Mouse (Mus musculus) spleen, adult 18-20 months (tissue): ENCODE results near the gene Trp53bp2.
A peak's percentile ranks its signal among the peaks of the same experiment; 100 is the strongest.

Experiments
- DNase-seq, 2 experiments: peaks; one replicate each; pipeline ENCODE4 v3.0.0; 2022; ENCODE audit warnings: mixed read lengths in 2 of 2

Trp53bp2 gene

DNA sequence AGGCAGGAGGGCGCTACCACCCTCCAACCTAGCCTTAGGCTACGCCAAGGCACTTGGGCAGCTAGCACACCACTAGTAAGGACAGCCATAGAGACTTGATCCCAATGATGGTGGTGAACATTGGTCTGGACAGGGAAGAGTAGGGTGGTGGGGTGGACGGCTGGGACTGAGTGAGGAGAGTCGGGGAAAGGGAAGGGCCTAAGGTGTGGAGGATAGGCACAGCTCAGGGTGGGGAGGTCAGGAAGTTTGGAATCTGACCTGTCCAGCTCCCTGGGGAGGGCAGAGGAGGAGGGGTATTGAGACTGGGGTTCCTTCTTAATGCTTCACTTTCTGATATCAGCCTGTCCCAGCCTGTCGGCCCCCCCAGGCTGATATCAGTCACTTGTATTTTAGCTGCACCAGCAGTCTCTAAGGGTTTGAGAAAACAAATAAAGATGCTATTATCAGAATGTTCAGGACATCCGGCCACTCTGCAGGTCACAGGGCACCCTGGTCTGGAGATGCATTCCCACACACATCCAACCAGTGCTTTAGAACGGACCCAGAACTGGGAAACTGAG is 93.6 kb downstream of the Trp53bp2 start:
- no peak for DNase-seq

DNA sequence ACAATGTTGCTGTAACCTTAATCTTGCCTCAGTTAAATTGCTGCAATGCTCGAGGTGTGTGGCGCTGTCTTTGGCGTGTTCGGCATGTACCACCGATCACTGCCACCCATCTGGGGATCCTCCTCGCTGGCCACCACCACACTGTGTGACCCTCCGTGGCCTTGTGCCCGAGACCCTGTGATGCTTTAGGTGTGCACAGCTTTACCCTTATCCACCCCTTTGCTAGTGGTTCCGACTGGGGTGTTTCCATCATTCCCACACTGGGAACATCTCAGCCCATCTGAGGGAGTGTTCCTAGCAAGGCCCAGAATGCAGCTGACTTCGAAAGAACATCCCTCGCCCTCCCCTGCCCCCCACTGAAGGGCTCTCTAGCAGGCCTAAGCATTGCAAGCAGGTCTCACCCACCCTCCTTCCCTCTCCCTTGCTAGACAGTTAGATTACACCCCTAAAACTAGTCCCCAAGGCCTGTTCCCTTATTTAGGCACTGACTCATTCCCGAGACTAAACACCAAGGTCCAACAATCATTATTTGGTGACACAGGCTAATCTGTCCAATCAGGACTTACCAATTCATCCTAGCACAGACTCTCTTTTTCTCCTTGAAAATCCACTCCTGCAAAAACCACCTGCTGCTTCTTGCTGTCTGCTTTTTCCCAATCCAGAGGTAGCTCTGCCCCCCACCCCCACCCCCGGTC is 94.4 kb downstream of the Trp53bp2 start:
- DNase-seq = no peak

DNA sequence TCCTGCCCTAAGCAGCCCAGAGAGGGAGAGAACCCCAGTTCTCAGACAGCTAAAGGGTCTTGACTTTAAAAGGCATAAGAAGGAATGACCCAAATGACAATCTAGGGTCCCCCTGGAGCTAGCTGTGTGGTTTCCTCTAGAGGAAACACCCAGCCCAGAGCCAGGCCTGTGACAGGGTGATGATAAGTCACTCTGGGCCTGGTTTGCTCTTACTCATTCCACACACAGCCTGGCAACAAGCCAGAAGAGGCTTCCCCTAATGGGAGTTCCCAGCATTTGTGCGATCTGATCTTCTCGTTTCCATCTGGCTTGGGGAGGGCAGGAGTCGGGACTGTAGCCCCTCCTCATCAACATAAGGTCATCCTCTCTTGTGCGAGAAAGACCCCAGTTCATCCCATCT is 95.3 kb downstream of the Trp53bp2 start:
- no peak for DNase-seq

DNA sequence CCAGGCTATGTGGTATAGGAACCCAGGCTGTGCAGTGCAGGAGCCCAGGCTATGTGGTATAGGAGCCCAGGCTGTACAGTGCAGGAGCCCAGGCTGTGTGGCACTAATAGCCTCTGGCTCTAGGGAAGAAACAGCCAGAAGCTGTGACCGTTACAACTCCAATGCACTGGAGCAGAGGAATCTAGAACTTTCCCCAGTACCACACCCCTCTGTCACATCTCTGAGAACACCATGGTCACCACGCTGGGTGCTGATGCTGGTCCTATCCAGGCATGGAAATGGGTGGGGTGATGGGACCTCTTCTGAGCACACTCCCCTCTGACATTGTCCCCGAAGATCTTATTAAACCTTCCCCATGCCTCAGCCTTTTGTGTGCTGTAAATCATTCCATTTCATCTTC is 96.3 kb downstream of the Trp53bp2 start:
- no peak for DNase-seq

DNA sequence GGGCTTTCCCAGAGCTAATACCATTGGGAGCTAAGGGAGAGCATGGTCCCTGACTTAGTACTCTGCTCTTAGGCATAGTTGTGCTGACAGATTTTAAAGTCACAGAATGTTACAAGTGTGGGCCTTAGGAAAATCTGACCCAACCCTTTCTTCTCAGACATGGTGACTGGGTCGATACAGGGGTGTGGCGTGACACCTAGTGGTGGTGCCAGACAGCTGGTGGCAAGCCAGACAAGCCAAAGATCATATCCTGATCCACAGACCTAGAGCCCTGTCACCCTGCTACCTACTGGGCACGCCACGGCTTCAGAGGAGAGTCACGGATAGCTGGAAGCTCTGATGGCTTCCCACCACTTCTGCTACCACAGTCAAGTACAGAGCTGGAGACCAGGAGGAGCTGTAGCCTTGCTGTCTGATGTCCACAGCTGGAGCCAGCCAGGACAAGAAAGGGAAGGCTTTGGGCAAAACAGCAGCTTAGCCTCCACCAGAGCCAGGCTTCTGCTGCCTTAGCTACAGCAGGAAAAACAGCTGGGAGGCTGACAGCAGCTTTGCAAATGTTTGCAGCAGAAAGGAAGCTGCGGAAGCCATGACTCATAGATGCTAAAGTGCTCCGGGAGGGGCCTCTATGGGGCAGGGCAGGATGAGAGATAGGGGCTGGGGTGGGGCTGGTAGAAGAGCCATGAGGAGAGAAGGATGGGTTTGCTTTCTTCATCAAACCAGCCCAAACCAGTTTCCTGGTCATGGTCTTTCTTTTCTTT is 97.4 kb downstream of the Trp53bp2 start:
- peak in 1 of 2 experiments; percentile 30 for DNase-seq

DNA sequence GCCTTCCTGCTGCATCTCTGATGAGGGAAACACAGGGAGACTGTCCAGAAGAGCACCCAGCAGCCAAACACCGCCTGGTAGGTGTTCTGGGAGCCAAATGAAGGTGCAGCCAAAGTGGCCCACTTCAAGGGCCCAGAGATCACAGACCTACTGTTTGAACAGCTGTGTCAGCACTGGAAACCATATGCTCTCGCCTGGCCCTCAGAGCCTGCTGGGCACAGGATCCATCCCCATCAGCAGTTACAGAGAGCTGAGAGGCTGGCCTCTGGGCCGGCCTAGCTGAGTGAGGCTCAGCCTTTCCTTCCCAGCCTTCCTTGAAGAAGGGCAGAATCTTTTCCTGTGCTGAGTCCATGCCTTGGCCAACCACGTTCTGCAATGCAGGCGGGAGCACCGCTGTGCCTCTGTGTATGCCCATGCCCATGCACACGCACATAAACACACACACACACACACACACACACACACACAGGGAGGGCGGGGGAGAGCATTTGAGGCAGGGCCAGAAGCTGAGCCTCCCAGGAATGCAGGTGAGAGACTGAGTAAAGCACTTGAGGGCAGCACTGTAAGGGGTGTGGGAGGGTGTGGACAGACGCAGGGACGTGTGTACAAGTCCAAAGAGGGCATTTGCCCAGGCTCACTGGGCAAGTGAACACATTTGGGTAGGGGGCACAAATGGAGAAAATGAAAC is 100.3 kb downstream of the Trp53bp2 start:
- DNase-seq = no peak

DNA sequence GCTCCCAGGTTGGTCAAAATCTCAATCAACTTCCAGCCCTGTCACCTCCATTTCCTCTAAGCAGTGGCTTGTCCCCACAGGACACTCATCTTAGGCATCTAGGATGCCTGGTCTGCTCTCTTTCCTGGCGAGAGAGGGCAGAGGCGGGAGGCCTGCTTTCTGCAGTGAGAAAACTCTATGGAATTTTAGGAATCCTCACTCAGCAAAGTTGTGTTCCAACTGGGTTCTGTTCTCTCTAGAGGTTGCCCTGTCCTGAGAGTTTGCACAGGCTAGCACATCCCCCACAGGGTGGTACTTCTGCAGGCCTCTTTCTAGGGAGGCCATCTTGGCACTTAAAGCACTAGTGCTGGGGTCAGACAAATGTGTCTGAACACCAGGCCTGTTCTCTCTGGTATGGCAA is 102.1 kb downstream of the Trp53bp2 start:
- no peak for DNase-seq

DNA sequence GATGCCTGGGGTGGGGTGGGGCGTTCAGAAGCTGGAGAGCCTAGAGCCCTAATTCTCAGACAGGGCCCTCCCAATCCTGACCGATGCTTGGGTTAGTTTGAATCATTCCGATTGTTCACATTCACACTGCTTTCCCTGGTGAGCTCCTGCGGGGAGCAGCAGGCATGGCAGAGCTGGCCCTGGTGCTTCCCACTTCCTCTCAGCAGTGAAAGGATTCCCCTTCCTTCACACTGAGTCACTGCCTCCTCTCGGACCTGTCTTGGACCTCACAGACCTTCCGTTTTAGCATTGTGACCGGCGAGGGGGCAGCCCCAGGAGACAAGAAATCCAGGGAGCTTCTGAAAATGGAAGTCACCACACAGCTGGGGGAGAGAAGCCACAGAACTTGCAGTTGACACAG is 102.8 kb downstream of the Trp53bp2 start:
- DNase-seq = no peak
